Mouse (Mus musculus) gastrocnemius, adult 8-10 months (tissue): Measurements from ENCODE around the gene Ascl2. TPM values are rescaled to one million over a fixed set of nuclear protein-coding genes. Genes with fewer than 3 reads are reported as not detected.

Experiments used
- DNase-seq, 2 experiments: peaks; one replicate each; pipeline ENCODE4 v3.0.0; 2022; ENCODE audit warnings: low spot score in 2 of 2
- total RNA-seq, 4 experiments: library from RNA; stranded (reverse); gene quantifications; 2 replicates each; pipeline ENCODE4 v1.2.4; 2022

The Ascl2 gene
- total RNA-seq = not detected

DNA sequence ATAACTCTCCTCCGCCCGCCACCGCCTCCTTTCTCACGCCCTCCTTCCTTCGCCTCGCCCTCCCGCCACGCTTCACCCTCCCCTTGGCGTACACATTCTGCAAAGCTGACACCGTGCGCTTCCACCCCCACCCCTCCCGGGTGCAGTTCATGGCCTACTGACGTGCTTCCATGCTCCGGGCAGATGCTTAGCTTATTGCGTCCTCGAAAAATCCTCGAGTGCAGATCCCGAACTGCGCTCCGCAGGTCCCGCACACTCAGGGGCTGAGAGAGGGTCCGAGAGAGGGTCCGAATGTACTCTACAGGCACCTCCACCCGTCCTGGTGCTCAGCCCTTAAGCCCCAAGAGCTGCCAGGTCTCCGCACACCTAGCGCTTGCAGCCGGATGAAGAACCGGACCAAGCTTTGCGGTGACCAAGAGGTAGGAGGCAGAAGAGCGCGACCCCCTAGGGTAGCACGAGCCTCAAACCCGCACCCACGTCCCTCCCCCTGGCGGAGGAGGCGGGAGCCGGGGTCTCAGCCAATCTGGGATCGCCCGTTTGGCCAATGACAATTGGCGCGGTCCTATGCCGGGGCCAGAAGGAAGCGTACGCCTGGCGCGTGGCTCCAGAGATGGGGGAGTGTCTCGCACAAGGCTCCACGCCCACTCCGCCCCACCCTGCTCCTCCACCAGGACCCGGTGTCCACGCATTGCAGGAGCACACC, at the start of gene Ascl2:
Ascl2 (minus strand) TSS at position 456 of the 703 bp plus-strand sequence.
- no peak for DNase-seq

DNA sequence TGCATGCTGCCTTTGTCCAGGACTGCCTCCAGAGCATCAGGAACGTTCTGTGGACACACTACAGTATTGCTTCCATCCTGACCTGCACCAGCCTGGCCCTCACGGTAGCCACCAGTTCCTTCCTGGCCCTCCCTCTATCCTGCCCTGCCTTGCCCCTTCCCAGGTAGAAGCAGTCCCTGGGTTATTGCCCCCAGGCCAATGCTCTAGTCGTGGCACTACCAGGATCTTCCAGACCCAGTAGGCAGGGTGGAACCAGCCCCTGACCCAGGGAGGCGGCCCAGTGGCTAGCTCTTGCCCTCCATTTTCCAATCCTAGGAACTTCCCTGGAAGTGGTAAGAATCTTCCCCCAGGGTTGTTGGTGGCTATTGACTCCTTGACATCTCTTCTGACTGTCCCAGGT, 48.1 kb upstream of the Ascl2 start:
- DNase-seq = no peak

DNA sequence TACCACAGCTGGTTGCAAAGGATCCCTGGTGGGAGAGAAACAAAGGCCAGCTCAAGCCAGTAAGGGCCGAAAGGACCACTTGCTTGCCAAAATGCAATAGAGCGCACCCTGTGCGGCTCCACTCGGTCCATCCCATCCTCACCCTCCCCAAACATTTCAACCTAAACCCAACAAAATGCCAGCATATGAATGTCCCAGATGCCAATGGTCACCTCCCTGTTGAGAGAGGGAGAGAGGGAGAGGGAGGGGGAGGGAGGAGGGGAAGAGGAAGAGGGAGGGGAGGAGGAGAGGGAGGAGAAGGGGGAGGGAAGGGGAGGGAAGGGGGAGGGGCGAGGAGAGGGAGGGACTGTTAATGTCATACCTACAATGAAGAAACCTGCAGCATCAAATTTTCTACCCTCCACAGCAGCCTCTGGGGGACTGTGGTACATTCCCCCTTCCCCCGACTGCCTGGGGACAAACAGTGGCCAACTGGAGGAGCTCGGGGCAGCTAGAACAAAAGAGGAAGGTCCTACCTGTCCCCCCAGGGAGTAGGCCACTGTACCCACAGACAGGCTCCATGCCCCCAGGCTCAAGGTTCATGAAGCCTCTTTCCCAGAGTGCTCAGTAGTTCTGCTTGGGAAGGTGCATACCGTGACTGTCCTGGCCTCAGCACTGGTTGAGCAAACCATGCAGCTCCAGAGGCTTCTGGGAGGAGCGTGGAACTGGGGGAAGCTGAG, 47.5 kb upstream of the Ascl2 start:
- DNase-seq = no peak

DNA sequence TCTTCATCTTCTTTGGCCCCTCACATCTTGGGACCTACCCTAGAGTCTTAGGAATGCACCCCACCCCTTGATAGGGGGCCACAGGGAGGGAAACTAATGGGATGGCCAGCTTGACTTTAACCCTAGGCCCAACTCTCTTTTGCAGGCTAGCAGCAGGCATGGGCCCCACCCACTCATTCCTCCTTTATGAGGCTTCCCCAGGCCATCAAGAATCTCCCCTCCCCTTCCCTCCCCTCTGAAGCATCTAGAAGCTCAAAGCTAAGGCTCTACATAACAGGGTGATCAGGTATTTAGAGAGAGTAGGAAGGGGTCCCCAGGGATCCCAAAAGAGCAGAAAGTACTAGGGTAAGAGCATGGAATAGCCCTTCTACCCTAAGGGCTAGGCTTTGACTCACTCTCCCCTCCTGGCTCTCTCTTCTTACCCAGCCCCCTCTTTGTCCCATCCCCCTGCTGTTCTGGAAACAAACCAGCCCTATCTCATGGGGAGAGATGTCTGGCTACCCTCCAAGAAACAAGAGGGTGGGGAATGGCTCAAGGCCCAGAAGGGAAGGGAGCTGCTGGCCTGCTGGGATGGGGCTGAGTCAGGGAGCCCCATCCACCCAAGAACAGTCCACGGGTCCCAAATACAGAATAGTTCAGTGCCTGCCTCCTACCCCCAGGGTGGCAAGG, 46.8 kb upstream of the Ascl2 start:
- DNase-seq = peak in 1 of 2 experiments; percentile 58

DNA sequence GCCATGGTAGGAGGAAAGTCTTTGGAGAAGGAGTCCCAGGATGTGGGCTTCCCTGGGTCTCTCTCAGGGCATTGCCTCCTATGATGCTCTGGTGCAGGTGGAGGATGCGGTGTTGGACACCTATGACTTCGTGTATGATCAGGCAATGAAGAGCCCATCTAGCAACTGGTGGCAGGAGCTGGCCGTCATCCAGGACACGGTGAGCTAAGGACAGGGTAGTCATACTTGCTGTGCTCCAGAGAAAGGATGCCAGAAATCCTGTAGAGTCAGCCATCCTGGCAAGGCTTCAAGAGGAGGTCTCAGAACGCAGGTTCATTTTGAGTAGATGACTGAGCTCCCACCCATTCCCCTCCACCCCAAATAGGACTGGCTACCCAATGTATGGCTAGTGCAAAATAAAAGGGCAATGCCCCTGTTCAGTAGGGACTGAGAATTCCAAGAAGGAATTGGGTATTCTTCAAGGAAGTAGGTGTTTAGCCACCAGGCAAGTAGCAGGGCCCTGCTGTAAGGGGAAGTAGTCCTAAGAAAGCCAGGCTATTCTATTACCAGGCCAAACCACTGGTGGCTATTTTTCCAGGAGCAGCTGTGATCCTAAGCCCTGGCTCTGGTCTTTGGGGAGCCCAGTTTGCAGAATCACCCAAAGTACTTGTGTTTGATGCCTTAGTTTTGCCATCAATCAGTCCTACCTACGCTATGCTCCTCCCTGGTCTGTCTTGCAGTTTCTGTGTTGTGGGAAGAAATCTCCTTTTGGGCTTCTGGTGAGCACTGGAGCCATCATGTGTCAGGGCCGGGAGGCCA, 46.0 kb upstream of the Ascl2 start:
- no peak for DNase-seq

DNA sequence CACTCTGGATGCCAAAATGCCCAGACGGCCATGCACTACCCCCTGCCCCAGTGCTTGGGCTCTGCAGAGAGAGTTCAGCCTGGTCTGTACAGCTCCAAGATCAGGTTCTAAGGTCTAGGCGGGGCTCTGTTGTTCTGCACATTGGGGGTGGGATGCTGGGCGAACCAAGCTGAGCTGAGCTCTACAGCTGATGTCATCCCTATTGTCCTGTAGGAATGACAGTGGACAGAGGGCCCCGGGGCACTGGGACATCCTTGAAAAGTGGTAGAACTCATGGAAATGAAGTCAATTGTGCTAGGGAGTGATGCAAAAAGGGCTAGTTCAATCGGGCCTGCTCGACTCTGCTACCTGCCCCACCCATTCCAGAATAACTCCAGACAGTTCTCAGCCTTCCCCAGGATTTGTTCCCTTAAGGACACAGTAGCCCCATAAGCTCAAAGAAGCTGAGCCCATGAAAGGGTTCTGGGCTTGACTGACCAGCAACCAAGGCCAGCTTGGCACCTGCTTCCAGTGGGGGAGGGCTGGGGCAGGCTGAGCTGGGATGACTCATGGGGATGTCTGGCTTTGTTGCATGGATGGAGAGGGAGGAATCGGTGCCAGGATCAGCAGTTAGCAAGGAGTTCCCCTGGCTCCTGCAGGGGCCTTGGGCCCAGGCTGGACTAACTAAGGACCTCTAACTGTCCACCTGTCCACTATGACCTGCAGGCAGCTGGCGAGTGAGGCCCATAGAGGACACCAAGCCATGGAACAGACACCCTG, 44.5 kb upstream of the Ascl2 start:
- peak; percentile 68 to 81 for DNase-seq

DNA sequence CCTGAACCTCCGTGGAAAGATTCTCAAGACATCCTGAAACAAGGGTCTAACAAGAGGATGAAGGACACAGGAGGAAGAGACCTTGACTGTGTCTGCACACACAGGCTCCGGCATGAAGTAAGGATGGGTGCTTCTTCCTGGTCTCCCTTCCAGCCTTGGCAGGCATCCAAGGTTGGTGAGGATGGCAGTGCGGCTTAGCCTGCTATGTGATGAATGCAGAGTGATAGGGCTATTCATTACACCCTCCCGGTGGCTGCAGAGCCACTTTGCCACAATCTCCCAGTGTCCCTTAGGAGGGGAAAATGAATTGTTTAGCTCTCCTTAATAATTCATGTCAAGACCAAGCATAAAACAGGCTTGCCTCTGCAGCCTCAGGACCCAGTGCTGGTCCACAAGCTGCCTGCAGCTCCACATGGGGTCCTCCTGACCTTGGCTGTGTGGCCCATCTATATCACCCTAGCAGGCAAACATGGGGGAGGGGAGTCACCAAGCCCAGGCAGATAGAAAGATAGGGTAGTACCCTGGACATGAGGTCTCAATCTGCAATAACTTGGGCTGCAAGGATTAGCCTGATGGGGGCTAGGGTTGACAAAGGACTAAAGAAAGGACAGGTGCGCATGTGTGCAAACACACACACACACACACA, 43.3 kb upstream of the Ascl2 start:
- DNase-seq = no peak

DNA sequence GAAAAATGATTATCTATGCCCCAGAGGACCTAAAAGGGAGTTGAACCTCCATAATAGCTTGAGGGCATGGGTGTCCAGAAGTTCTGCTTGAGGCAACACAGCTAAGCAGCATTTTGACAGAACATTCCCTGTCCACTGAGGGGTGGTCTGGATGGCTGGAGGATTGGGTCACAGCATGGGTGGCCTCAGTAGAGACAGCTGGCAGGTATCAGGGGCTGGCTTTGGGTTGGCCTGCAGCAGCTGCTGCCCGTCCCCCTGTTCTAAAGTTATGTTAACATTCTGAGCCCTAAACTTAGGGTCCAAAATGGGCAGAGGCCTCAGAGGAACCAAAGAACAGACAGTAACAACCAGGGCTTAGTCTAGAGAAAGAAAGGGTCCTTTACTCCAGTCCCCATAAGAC, 42.2 kb upstream of the Ascl2 start:
- DNase-seq = no peak

DNA sequence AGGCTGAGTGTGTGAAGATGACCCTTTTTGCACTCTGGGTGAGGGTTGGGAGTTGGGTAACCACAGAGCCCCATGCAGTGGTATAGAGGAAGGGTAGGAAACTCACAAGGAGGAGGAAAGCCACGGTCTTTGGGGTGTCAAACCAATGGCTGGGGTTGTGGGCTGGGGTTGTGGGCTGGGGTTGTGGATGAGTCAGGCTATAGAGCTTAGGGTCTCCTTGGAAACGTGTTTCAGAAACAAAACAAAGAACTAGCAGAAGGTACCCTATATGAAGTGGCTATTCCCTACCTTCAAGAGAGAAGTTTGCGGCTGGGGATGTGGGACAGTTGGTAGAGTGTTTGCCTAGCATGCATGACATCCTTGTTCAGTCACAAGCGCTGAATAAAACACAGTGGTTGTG, 40.9 kb upstream of the Ascl2 start:
- no peak for DNase-seq

DNA sequence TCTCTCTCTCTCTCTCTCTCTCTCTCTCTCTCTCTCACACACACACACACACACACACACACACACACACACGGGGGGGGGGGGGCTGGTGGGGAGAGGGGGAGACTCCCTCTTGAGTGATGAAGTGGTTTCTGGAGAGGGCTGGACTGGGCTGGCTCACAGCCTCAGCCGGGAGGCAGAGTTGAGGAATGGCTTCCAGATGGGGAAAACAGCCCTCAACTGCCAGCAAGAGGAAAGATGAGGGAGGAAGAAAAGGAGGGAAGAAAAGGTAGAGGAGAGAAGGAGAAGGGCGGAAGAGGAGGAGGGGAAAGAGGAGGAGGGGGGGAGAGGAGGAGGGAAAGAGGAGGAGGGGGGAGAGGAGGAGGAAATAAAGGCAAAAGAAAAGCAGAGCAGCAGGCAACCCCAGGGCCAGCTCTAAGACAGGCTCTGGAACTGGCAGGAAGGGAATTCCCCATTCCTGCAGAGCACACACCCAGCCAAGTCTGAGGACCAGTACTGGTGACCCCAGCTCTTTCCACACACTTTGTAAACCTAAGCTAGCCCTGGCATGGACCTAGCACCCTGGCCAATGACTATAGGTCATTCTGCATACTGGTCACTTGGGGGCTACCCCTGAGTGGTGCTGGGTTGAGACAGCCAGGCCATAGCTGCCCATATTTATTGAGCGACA, 40.1 kb upstream of the Ascl2 start:
- DNase-seq = peak in 1 of 2 experiments; percentile 58

DNA sequence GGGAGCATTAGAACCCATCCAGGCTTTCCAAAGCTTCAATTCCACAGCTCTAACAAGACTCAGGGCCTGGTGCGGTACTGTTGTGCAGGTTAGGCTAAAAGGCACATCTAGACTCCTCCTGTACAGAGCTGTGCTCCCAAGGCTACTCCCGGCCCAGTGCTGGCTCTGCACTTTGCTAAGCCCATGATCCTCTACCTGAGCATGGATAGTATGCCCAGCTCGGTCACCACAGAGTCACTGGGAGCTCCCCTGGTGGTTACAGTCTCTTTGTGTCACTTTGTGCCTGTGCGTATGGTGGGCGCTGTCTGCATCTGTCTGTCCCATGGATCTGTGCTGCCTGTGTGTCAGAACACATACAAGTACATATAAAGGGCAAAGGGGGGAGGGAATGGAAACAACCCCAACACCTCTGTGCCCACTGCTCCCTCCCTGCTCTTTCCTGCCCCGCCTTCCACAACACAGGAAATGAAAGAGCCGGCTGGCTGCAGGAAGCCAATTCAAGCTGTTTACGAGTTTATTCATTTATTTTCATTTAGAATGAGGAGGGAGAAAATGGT, 39.4 kb upstream of the Ascl2 start:
- peak in 1 of 2 experiments; percentile 39 for DNase-seq

DNA sequence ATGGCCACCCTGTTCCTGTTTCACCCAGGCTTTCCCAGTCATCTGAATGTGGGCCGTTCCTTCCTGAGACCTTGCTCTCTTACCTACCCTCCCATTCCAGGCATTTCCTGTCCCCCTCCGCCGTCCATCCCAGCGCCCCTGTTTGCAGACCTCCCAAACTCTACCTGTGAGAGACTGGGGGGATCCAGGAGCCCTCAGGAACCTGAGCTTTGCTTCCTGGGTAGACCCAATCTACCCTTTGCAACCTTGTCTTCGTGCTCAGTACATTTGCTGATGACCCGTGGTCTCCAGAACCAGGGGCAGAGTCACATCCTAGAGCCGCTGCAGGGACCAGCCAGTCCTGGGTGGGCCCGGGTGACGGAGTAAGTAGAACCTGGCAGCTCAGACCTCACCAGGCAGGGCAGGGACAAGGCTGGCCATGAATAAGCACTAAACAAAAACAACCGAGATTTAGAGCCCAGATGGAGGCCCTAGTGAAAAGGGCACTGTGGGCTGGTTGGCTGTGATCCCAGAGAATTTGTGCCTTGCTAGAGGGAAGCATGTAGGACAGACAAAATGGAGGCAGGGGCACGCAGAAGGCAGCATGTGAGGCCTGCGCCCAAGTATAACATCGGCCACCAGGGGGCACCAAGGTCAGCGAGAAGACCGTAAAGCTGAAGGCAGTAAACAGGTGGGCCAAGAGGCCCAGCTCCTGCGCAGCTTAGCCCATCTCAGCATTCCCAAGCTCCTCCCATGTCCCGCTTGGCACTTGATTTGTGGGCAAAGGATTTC, 38.7 kb upstream of the Ascl2 start:
- DNase-seq = peak; percentile 91 to 93

DNA sequence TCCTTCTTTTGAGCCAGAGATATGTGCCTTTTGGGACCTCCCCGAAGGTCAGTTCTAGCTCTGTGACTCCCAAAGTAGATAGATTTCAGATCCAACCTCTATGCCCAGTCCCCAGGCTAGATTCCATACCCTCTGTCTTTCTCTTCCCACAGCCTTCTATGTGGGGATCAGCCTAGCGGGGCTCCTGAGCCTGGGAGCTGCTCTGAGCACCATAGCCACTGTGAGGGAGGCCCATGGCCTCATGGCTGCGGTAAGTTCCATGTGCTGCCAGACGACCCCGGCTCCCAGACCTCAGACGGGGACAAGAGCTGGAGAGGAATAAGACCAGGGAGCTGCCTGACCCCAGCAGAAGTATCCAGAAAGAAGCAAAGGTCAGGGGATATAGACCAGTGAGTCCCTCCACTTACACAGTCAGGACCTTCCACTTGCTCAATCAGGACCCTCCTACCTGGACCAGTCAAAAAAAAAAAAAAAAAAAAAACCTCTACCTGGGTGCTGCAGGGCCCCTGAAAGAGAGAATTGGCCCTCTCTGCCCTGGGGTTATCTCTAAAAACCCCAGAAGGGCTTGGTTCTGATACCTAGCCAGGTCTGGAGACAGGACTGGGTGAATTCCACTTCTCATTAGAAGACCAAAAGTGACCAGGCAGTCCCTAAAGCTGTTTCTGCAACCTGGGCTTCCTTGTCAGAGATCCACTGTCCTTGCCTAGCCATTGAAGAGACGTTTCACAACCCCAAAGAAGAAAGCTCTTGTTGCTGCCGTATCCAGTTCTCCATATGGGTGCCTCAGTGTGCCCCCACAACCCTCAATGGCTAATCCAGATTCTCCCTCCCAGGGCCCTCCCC, 37.9 kb upstream of the Ascl2 start:
- no peak for DNase-seq

DNA sequence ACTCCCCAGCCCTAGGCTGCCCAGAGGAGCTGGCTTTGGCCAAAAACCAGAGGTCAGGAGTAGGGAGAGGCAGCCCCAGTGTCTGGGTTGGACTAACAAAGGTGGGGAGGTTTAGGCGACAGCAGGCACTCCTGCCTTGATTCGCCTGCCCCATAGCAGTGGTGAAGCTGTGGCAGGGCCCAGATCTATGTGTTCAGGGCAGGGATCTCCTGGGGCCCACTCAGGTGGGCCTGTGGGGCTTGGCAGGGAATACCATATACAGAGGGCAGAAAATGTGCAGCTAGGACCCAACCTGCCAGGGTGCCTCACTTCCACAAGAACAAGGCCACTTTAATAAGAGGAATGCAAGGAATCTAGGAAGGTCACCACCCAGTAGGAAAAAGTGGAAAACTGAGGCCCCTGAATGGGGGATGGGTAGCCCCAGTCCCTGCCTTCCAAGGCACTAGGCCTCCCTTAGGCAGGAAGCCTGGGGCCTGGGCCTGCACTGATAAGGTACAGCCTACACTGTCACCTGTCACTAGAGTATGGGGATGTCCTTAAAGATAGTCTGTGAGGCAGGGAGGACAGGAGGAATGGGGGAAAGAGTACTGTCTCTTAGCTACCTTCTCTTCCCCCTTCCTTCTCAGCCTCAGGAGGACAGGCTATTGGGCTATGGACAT, 37.2 kb upstream of the Ascl2 start:
- DNase-seq = no peak

DNA sequence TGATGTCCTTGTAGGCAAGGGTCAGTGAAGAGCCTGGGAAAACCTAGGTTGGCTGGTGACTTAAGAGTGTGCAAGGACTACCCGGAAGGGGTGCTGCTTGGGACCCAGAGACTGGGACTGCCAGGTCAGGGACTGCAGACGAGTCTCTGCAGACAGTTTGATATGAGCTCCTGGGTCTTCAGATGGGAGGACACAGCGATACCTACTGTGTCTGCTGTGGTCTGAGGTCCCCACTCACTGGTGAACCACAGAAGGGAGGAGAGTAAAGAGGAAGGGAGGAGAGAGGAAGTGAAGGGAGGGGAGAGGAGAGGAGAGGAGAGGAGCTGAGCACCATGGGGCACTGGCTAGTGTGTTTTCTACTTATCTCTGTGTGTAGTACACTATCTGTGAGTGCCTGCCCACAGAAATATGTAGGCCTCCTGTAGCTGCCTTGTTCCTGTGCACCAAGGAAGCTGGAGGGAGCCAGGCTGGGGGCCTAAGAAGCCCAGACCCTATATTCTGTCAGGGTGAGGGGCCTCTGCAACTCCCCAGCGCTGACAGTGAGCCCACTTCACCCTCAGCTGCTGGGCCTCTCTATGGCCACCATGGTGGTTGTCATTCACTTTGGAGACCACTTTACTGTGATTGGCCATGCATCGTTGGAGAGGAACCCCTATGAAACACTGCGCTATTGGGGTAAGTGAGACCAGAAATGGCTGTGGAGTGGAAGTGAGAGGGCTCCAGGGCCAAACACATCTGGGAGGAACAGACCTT, 36.5 kb upstream of the Ascl2 start:
- DNase-seq = no peak

DNA sequence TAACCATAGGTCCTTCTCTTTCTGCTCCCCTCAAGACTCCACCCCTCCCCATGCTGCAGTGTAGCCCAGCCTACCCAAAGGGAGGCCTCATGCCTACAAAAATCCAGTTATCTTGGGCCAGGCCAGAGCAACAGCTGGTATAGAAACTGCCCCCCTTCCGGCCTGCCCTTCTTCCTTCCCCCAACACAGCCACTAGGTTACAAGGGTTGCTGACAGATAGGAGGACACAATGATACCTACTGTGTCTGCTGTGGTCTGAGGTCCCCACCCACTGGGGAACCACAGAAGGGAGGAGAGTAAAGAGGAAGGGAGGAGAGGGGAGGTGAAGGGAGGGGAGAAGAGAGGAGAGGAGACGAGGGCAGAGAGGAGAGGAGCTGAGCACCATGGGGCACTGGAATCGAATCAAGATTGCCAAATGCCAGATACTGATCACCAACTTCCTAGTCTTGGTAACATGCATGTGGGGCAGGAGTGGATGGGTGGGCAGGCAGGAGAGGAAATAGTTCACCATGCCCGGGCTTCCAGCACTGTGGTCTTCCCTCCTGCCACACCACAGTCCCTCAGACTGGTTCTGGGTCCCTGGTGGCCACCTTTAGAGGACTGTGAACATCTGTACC, 35.8 kb upstream of the Ascl2 start, which contains the start of gene Tspan32:
Tspan32 (plus strand) TSS at position 320 of the 617 bp plus-strand sequence.
- DNase-seq = no peak
